Mouse (Mus musculus) hindbrain, embryonic 13.5 days (tissue): ENCODE data around the gene Dtd1. TPM values are rescaled to one million over a fixed set of nuclear protein-coding genes. Genes with fewer than 3 reads are reported as not detected.

ENCODE experiments used
- ATAC-seq: fragments of 200-750 bp; cut with Nextera tagmentation; 2 replicates; pipeline ENCODE4 v1.8.0; 2017; ENCODE audit warnings: moderate TSS enrichment; ENCODE audit not compliant: low FRiP score
- H3K27ac ChIP-seq: fragments of 300-500 bp; sonication (generic); 2 replicates; pipeline ENCODE4 v1.5.1; 2015; ENCODE audit warnings: inconsistent platforms, mild to moderate bottlenecking, moderate library complexity
- H3K27me3 ChIP-seq: fragments of 300-500 bp; sonication (generic); 2 replicates; pipeline ENCODE4 v1.6.1; 2015; ENCODE audit warnings: mild to moderate bottlenecking, inconsistent platforms
- H3K36me3 ChIP-seq: fragments of 300-500 bp; sonication (generic); 2 replicates; pipeline ENCODE4 v1.6.1; 2015; ENCODE audit warnings: mild to moderate bottlenecking, inconsistent platforms
- H3K4me1 ChIP-seq: fragments of 300-500 bp; sonication (generic); replicated peaks from 2 replicates; pipeline ENCODE4 v1.6.1; 2015; ENCODE audit warnings: inconsistent platforms
- H3K4me2 ChIP-seq: fragments of 300-500 bp; sonication (generic); 2 replicates; pipeline ENCODE4 v1.6.1; 2015; ENCODE audit warnings: inconsistent platforms, mild to moderate bottlenecking, moderate library complexity
- H3K4me3 ChIP-seq: fragments of 300-500 bp; sonication (generic); 2 replicates; pipeline ENCODE4 v1.5.1; 2015; ENCODE audit warnings: mild to moderate bottlenecking, inconsistent platforms
- H3K9ac ChIP-seq: fragments of 300-500 bp; sonication (generic); 2 replicates; pipeline ENCODE4 v1.6.1; 2015; ENCODE audit warnings: mild to moderate bottlenecking, inconsistent platforms
- H3K9me3 ChIP-seq: fragments of 300-500 bp; sonication (generic); 2 replicates; pipeline ENCODE4 v1.6.1; 2016; ENCODE audit warnings: inconsistent platforms
- WGBS: fragments of 180-500 bp; shearing (Covaris S2); methylation state at CpG from one replicate; pipeline ENCODE4 v1.1.7; 2015; 5-methylcytosine and 5-hydroxymethylcytosine counted together
- polyA plus RNA-seq: library from polyadenylated mRNA; unstranded; fragments of >200 nt; fragmentation: Nextera tagmentation; extraction: Ambion mirVana; gene quantifications from 2 replicates; pipeline ENCODE4 v1.2.1, GENCODE M21; 2015

The Dtd1 gene
- polyA plus RNA-seq, 1 experiment from 2014 or later, result 85.8 TPM

DNA sequence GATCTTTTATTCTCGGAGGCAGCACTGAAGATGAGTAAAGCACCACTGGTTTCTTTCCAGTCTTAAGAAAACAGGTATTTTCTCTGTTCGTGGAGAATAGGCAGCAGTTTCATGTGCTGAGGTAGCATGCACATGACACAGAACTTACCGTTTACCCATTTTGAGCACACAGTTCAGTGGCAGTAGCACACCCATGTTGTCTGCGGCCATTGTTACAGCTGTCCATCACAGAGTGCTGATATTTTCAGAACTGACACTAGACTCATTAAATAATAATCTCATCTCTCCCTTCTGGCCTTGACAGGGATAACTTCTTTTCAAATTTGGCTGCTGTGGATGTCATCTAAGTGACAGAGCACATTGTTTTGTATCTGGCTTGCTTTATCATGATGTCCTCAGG is 47.5 kb downstream of the Dtd1 start:
- H3K4me2 ChIP-seq, result no peak overlapping the region
- no peak overlapping the region for H3K9ac ChIP-seq
- H3K9me3 ChIP-seq, result no peaks in the 10 kb centered on the region
- H3K4me3 ChIP-seq, result no peak overlapping the region
- peaks cover 11% of the 10 kb centered on the region for H3K4me1 ChIP-seq
- no peak for ATAC-seq
- 75% methylated on average over 4 of the region's 4 CpGs for WGBS
- H3K36me3 ChIP-seq, result no peaks in the 10 kb centered on the region
- H3K27ac ChIP-seq, result no peak overlapping the region
- H3K27me3 ChIP-seq, result no peaks in the 10 kb centered on the region

- H3K4me2 ChIP-seq, result no peak overlapping the region
- no peak overlapping the region for H3K27ac ChIP-seq
- no peaks in the 10 kb centered on the region for H3K9me3 ChIP-seq
- 92% methylated on average over 1 of the region's 1 CpGs for WGBS
- no peaks in the 10 kb centered on the region for H3K36me3 ChIP-seq
- ATAC-seq, result no peak
- H3K9ac ChIP-seq, result no peak overlapping the region
- H3K27me3 ChIP-seq, result no peaks in the 10 kb centered on the region
- no peak overlapping the region for H3K4me3 ChIP-seq
- H3K4me1 ChIP-seq, result peaks cover 11% of the 10 kb centered on the region
These were observed 50.3 kb downstream of the Dtd1 start for GRCm38 (mm10) chr2:144649960-144650359.

- no peak overlapping the region for H3K9ac ChIP-seq
- H3K9me3 ChIP-seq, result no peaks in the 10 kb centered on the region
- H3K36me3 ChIP-seq, result no peaks in the 10 kb centered on the region
- no peaks in the 10 kb centered on the region for H3K4me1 ChIP-seq
- H3K27me3 ChIP-seq, result no peaks in the 10 kb centered on the region
- no peak overlapping the region for H3K4me3 ChIP-seq
- no peak overlapping the region for H3K4me2 ChIP-seq
- WGBS, result 94% methylated on average over 4 of the region's 4 CpGs
- ATAC-seq, result no peak
- no peak overlapping the region for H3K27ac ChIP-seq
These were observed 53.1 kb downstream of the Dtd1 start for GRCm38 (mm10) chr2:144652841-144653240.

GRCm38 (mm10) chr2:144655307-144655706 is 55.6 kb downstream of the Dtd1 start:
- WGBS, result 91% methylated on average over 3 of the region's 3 CpGs
- H3K4me2 ChIP-seq, result no peak overlapping the region

GRCm38 (mm10) chr2:144668507-144668906 is 68.8 kb downstream of the Dtd1 start:
- WGBS, result 95% methylated on average over 4 of the region's 4 CpGs
- Histone ChIP-seq H3K4me1 (no peaks in the 10 kb centered on the region), H3K27ac (no peak overlapping the region), H3K27me3 (no peaks in the 10 kb centered on the region), H3K4me3 (no peak overlapping the region), H3K36me3 (no peaks in the 10 kb centered on the region), H3K9ac (no peak overlapping the region), H3K4me2 (no peak overlapping the region), H3K9me3 (no peaks in the 10 kb centered on the region)
- ATAC-seq, result no peak

More at GRCm38 (mm10) chr2:144655307-144655706, 55.6 kb downstream of the Dtd1 start:
- Histone ChIP-seq H3K4me1 (no peaks in the 10 kb centered on the region), H3K27me3 (no peaks in the 10 kb centered on the region), H3K4me3 (no peak overlapping the region), H3K36me3 (no peaks in the 10 kb centered on the region), H3K27ac (no peak overlapping the region), H3K9me3 (no peaks in the 10 kb centered on the region), H3K9ac (no peak overlapping the region)
- no peak for ATAC-seq

DNA sequence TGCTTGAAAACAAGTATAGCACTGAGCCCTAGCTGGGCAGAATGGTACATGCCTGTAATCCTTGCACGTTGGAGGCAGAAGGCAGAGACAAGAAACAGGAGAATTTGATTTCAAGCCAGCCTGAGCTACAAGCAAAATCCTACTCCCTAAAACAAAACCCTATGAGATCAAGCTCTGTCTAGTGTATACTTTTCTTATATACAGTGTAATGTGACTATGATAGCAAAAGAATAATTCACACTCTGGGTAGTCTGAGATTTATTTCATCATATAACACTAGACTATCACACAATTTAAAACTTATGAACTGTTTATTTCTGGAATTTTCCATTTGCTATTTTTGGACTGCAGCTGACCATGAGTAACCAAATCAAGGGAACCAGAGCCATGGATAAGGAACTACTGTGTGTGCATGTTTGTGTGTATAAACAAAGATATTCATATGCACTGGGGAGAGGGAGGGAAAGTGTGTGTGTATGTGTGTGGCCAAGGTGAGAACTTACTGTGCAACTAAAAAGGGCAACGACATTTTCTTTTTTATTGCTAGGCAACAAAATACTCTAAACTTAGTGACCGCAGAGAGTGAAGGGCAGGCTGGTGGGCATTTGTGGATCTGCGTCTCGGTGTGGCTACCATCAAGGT is 70.7 kb downstream of the Dtd1 start:
- no peaks in the 10 kb centered on the region for H3K36me3 ChIP-seq
- H3K27ac ChIP-seq, result no peak overlapping the region
- WGBS, result 93% methylated on average over 5 of the region's 5 CpGs
- no peaks in the 10 kb centered on the region for H3K9me3 ChIP-seq
- H3K4me3 ChIP-seq, result no peak overlapping the region
- no peaks in the 10 kb centered on the region for H3K4me1 ChIP-seq
- no peak overlapping the region for H3K4me2 ChIP-seq
- ATAC-seq, result no peak
- no peak overlapping the region for H3K9ac ChIP-seq
- no peaks in the 10 kb centered on the region for H3K27me3 ChIP-seq

DNA sequence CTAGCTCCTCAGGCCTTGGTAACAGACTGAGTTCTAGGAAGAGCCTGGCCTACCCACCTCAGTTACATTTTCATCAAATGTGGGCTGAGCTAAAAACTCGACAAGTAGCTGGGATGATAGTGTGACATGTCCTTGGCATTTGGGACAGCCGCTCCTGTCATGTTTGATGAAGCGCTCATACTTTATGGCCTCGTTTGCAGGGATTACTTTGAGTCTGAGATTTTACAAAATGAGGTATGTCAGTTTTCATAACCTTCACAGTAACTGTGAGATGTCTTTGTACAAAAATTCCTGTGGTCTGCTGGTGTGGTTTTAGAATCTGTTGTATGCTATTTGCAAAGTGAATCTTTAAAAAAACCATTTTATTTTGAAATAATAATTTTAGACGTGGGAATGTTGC is 72.7 kb downstream of the Dtd1 start:
- Histone ChIP-seq H3K4me3 (no peak overlapping the region), H3K27ac (no peak overlapping the region), H3K4me1 (peaks cover 15% of the 10 kb centered on the region), H3K36me3 (no peaks in the 10 kb centered on the region), H3K9me3 (no peaks in the 10 kb centered on the region), H3K4me2 (no peak overlapping the region), H3K27me3 (no peaks in the 10 kb centered on the region), H3K9ac (no peak overlapping the region)
- 85% methylated on average over 5 of the region's 5 CpGs for WGBS
- ATAC-seq, result no peak

DNA sequence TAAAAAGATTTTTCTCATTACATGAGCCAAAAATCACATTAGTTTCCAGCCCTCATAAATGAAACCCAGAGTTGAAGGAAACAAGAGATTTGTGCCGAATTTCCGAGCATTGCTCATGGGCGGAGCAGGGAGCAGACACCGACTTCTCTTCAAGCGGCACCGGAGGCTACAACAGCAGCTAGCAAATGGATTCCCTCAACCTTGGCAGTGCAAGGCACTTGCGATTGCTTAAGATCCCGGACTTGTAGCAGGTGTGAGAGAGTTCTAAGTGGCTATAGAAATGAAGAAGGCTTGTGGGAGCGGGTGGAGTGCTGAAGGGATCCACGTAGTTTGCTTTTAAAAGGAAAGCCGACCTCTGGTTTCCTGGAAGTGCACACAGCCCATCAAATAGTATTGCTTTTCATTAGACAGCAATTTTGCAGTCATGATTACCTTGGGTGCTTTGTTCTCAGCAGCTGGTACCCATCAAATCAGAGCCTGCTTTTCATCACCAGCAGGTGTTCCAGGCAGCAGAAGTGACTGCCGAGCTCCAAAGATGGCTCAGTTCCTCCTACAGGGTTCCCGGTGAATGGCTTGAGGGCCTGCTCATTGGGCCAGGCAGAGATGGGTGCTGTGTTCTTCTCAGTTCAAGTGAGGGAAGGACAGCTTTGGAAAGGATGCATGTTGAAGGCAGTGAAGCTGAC is 77.0 kb downstream of the Dtd1 start:
- no peaks in the 10 kb centered on the region for H3K27me3 ChIP-seq
- H3K4me2 ChIP-seq, result no peak overlapping the region
- ATAC-seq, result peak; percentile 14; the same call in 1 of the 2 replicates
- H3K9ac ChIP-seq, result no peak overlapping the region
- H3K4me1 ChIP-seq, result peaks cover 35% of the 10 kb centered on the region
- H3K36me3 ChIP-seq, result no peaks in the 10 kb centered on the region
- WGBS, result 74% methylated on average over 13 of the region's 13 CpGs
- H3K27ac ChIP-seq, result peak overlapping the region; percentile 55
- H3K9me3 ChIP-seq, result no peaks in the 10 kb centered on the region
- H3K4me3 ChIP-seq, result no peak overlapping the region

- H3K9me3 ChIP-seq, result no peaks in the 10 kb centered on the region
- no peak overlapping the region for H3K4me2 ChIP-seq
- H3K9ac ChIP-seq, result no peak overlapping the region
- H3K4me1 ChIP-seq, result peaks cover 35% of the 10 kb centered on the region
- H3K27ac ChIP-seq, result peak overlapping the region; percentile 55
- ATAC-seq, result peak; percentile 40; the same call in 1 of the 2 replicates
- H3K36me3 ChIP-seq, result no peaks in the 10 kb centered on the region
- no peak overlapping the region for H3K4me3 ChIP-seq
- WGBS, result 60% methylated on average over 2 of the region's 2 CpGs
- no peaks in the 10 kb centered on the region for H3K27me3 ChIP-seq
These were observed 77.5 kb downstream of the Dtd1 start for GRCm38 (mm10) chr2:144677229-144677571.

GRCm38 (mm10) chr2:144678779-144679178 is 79.1 kb downstream of the Dtd1 start:
- H3K36me3 ChIP-seq, result no peaks in the 10 kb centered on the region
- no peak for ATAC-seq
- H3K9me3 ChIP-seq, result no peaks in the 10 kb centered on the region
- no peak overlapping the region for H3K4me3 ChIP-seq
- 80% methylated on average over 6 of the region's 6 CpGs for WGBS
- H3K4me2 ChIP-seq, result no peak overlapping the region
- H3K4me1 ChIP-seq, result peaks cover 35% of the 10 kb centered on the region
- H3K9ac ChIP-seq, result no peak overlapping the region
- H3K27ac ChIP-seq, result no peak overlapping the region
- H3K27me3 ChIP-seq, result no peaks in the 10 kb centered on the region

GRCm38 (mm10) chr2:144679394-144679793 is 79.7 kb downstream of the Dtd1 start:
- WGBS, result 74% methylated on average over 3 of the region's 3 CpGs
- H3K4me3 ChIP-seq, result no peak overlapping the region
- H3K4me2 ChIP-seq, result no peak overlapping the region
- no peak overlapping the region for H3K27ac ChIP-seq
- H3K9ac ChIP-seq, result no peak overlapping the region
- no peaks in the 10 kb centered on the region for H3K9me3 ChIP-seq
- ATAC-seq, result peak; percentile 33; the same call in 1 of the 2 replicates
- no peaks in the 10 kb centered on the region for H3K27me3 ChIP-seq
- H3K4me1 ChIP-seq, result peaks cover 35% of the 10 kb centered on the region
- no peaks in the 10 kb centered on the region for H3K36me3 ChIP-seq

GRCm38 (mm10) chr2:144692219-144692732 is 92.6 kb downstream of the Dtd1 start:
- H3K9ac ChIP-seq, result no peak overlapping the region
- no peaks in the 10 kb centered on the region for H3K27me3 ChIP-seq
- no peaks in the 10 kb centered on the region for H3K4me1 ChIP-seq
- no peaks in the 10 kb centered on the region for H3K9me3 ChIP-seq
- ATAC-seq, result no peak
- peaks cover 3% of the 10 kb centered on the region; the same call in 1 of the 2 replicates for H3K36me3 ChIP-seq
- no peak overlapping the region for H3K4me3 ChIP-seq
- H3K27ac ChIP-seq, result no peak overlapping the region
- 82% methylated on average over 8 of the region's 8 CpGs for WGBS
- H3K4me2 ChIP-seq, result no peak overlapping the region

GRCm38 (mm10) chr2:144692777-144693176 is 93.1 kb downstream of the Dtd1 start:
- Histone ChIP-seq H3K4me1 (no peaks in the 10 kb centered on the region), H3K27me3 (no peaks in the 10 kb centered on the region), H3K9ac (no peak overlapping the region), H3K36me3 (peaks cover 3% of the 10 kb centered on the region; the same call in 1 of the 2 replicates), H3K27ac (no peak overlapping the region), H3K9me3 (no peaks in the 10 kb centered on the region), H3K4me3 (no peak overlapping the region), H3K4me2 (no peak overlapping the region)
- no peak for ATAC-seq
- WGBS, result 98% methylated on average over 2 of the region's 2 CpGs
